In the genomic region with DNA sequence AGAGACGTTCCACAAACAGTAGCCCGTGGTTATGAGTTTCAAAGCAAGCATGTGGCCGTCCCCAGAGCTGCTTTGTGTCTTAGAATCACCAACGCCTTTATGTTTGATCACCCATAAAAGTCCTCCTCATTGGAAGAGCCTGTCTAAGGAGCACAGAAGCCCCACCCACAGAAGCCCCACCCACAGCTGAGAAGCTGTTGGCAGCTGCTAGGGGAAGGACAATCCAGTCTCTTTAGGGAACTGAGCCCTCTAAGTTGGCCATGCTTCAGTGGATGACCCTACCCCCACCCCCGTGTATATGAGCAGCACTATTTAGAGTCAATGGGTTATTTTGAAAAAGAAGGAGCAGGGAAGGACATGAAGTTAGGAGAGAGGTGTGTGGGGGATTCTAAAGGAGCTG, we compare ENCODE assay signal across 1 mouse cellular context.
TF ChIP-seq lines count a peak whose summit lies in the region.

No protein-coding gene starts in this region.

TF ChIP-seq in MEL, 35 proteins besides CTCF, POLR2A, EP300 and RAD21 (continued from another document):
- TF ChIP-seq JUND (IDR thresholded peaks at IDR 0.05; ENCODE audit: low read depth, low read length): no peak
- no peak for TF ChIP-seq POLR2AphosphoS5 (IDR thresholded peaks at IDR 0.05; ENCODE audit: borderline replicate concordance, low read depth, low read length)
- TF ChIP-seq E2F4 (IDR thresholded peaks at IDR 0.05; ENCODE audit: borderline replicate concordance, low read depth, low read length): no peak
- TF ChIP-seq SIN3A (IDR thresholded peaks at IDR 0.05; ENCODE audit: low read length): 0 out of 2 replicates have a peak, but pooled peaks have one; percentile 24
- no peak for TF ChIP-seq ELF1 (IDR thresholded peaks at IDR 0.05; ENCODE audit: low read depth, low read length)
- TF ChIP-seq CHD2 (IDR thresholded peaks at IDR 0.05; ENCODE audit: low read length): no peak
